Mouse (Mus musculus) stomach, embryonic 16.5 days (tissue): ENCODE measurements around the gene Mfsd4b5. TPM values are rescaled to one million over a fixed set of nuclear protein-coding genes. Genes with fewer than 3 reads are reported as not detected.
A peak's percentile ranks its signal among the peaks of the same experiment; 100 is the strongest.

Source experiments
- ATAC-seq: fragments of 200-750 bp; cut with Nextera tagmentation; 2 replicates; pipeline ENCODE4 v1.8.0; 2017; ENCODE audit warnings: moderate number of reproducible peaks, moderate TSS enrichment; ENCODE audit not compliant: insufficient read depth, low FRiP score
- H3K27ac ChIP-seq: fragments of 300-500 bp; sonication (generic); 2 replicates; pipeline ENCODE4 v1.5.1; 2014; ENCODE audit warnings: low read length
- H3K27me3 ChIP-seq: fragments of 300-500 bp; sonication (generic); 2 replicates; pipeline ENCODE4 v1.6.1; 2014; ENCODE audit warnings: low read length, control low read depth, mixed read lengths; ENCODE audit not compliant: control insufficient read depth, insufficient read depth
- H3K36me3 ChIP-seq: fragments of 300-500 bp; sonication (generic); 2 replicates; pipeline ENCODE4 v1.6.1; 2014; ENCODE audit warnings: low read length; ENCODE audit not compliant: control insufficient read depth, insufficient read depth
- H3K4me1 ChIP-seq: fragments of 300-500 bp; sonication (generic); 2 replicates; pipeline ENCODE4 v1.6.1; 2014; ENCODE audit warnings: low read length, control low read depth, mixed read lengths; ENCODE audit not compliant: control insufficient read depth, insufficient read depth
- H3K4me2 ChIP-seq: fragments of 300-500 bp; sonication (generic); 2 replicates; pipeline ENCODE4 v1.6.1; 2014; ENCODE audit warnings: low read depth, low read length, mixed read lengths
- H3K4me3 ChIP-seq: fragments of 300-500 bp; sonication (generic); replicated peaks from 2 replicates; pipeline ENCODE4 v1.5.1; 2014; ENCODE audit warnings: mild to moderate bottlenecking, low read length
- H3K9ac ChIP-seq: fragments of 300-500 bp; sonication (generic); 2 replicates; pipeline ENCODE4 v1.6.1; 2014; ENCODE audit warnings: low read length
- H3K9me3 ChIP-seq: fragments of 300-500 bp; sonication (generic); replicated peaks from 2 replicates; pipeline ENCODE4 v1.6.1; 2016; ENCODE audit warnings: low read length, control low read depth; ENCODE audit not compliant: control insufficient read depth
- WGBS: fragments of 180-500 bp; shearing (Covaris S2); extraction: QIAGEN DNeasy Blood & Tissue Kit; methylation state at CpG from one replicate; pipeline ENCODE4 v1.1.7; 2014; 5-methylcytosine and 5-hydroxymethylcytosine counted together
- polyA plus RNA-seq: library from polyadenylated mRNA; unstranded; fragments of >200 nt; fragmentation: Nextera tagmentation; extraction: Ambion mirVana; gene quantifications from 2 replicates; pipeline ENCODE4 v1.2.1, GENCODE M21; 2015

Gene Mfsd4b5
- polyA plus RNA-seq, result 0.08 and 0.11 TPM in 2 replicates

DNA sequence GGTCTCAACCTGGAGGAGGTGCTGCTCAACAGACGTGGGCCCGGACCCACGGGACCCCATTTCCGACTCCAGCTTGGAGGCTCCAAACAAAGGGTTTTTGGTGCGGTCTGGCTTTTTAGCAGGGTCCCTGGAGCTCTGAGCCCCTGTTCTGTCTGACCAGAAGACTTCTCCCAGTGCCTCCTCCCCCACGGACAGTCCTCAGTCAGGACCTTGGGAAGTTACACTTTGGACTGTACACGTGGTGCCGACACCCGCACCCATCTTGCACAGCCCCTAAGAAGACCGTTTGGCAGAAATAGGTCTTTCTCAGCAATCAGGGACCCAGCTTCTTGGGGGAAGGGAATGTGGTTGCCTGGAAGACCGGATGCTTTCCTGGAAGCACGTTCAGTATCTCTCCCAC is at the start of gene Mfsd4b5:
Mfsd4b5 (minus strand) TSS at position 181 of the 400 bp plus-strand sequence.
- no peak for ATAC-seq
- no peaks in the 10 kb centered on the region for H3K4me1 ChIP-seq
- H3K9ac ChIP-seq, result no peak within 1 kb of the TSS
- H3K4me2 ChIP-seq, result no peak within 1 kb of the TSS
- H3K27me3 ChIP-seq, result no peaks in the 10 kb centered on the region
- no peak within 1 kb of the TSS for H3K27ac ChIP-seq
- 89% methylated on average over 12 of the region's 12 CpGs for WGBS
- no peaks in the 10 kb centered on the region for H3K9me3 ChIP-seq
- no peaks in the 10 kb centered on the region for H3K36me3 ChIP-seq
- no peak within 1 kb of the TSS for H3K4me3 ChIP-seq

DNA sequence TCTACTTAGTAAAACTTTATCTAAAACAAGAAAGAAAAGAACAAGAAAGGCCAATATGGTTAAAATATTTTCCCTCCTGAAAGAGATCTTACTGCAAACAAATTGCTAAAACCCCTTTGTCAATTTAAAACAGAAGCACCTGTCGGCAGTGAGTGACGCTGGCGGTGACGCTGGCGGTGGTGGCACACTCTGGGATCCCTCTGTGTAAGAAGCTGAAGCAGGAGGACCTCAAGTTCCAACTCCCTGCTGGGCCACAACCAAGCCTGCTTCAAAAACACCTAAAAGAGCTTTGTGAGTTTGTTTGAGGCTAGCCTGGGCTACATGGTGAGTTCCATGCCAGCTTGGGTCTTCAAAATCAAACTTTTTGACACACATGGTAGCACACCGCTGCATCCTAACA is 48.5 kb upstream of the Mfsd4b5 start:
- Histone ChIP-seq H3K9ac (no peak overlapping the region), H3K27me3 (no peaks in the 10 kb centered on the region), H3K4me1 (no peaks in the 10 kb centered on the region), H3K9me3 (no peaks in the 10 kb centered on the region), H3K4me2 (no peak overlapping the region), H3K27ac (no peak overlapping the region), H3K4me3 (no peak overlapping the region), H3K36me3 (no peaks in the 10 kb centered on the region)
- ATAC-seq, result no peak
- 95% methylated on average over 6 of the region's 6 CpGs for WGBS

DNA sequence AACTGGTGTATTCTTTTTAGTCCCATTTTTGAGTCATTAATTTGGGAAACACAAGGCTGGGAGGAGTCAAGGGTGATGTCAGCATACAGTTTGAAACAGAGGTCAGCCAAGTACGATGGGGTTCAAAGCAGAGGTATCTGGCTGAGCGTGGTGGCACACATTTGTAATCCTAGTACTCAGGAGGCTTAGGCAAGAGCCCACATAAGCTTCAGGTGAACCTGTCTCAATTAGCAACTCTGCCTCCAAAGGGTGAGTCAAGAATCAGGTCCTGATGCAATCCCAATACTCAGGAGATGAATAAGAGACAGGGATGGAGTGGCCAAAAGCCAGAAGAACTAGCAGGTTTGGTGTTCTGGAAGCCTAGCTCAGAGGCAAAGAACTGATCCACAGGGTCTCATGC is 46.5 kb upstream of the Mfsd4b5 start:
- Histone ChIP-seq H3K9ac (no peak overlapping the region), H3K27ac (no peak overlapping the region), H3K4me2 (no peak overlapping the region), H3K27me3 (no peaks in the 10 kb centered on the region), H3K9me3 (no peaks in the 10 kb centered on the region), H3K4me3 (no peak overlapping the region), H3K4me1 (no peaks in the 10 kb centered on the region), H3K36me3 (no peaks in the 10 kb centered on the region)
- 70% methylated on average over 2 of the region's 2 CpGs for WGBS
- ATAC-seq, result no peak

DNA sequence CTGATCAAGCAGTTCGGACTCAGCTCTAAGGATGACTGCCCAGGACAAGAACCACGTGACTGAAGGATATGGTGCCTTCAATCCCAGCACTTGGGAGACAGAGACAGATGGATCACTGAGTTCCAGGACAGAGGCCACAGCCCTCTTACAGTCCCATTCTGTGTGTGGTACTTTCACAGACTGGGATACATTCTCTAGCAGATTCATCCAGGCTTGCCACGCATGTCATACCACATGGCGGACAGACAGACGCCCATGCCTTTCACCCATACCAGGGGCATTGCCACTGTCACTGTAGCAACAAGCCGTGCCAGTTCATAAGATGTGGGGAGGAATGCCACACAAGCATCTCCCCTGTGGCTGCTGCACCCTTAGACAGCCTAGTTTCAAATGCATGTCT is 44.3 kb upstream of the Mfsd4b5 start:
- 89% methylated on average over 6 of the region's 6 CpGs for WGBS
- no peaks in the 10 kb centered on the region for H3K4me1 ChIP-seq
- H3K4me2 ChIP-seq, result no peak overlapping the region
- H3K9ac ChIP-seq, result no peak overlapping the region
- no peaks in the 10 kb centered on the region for H3K36me3 ChIP-seq
- no peak overlapping the region for H3K4me3 ChIP-seq
- no peak for ATAC-seq
- H3K27ac ChIP-seq, result no peak overlapping the region
- no peaks in the 10 kb centered on the region for H3K27me3 ChIP-seq
- 0 out of 2 replicates have a peak, but pooled peaks cover 4% of the 10 kb centered on the region for H3K9me3 ChIP-seq

DNA sequence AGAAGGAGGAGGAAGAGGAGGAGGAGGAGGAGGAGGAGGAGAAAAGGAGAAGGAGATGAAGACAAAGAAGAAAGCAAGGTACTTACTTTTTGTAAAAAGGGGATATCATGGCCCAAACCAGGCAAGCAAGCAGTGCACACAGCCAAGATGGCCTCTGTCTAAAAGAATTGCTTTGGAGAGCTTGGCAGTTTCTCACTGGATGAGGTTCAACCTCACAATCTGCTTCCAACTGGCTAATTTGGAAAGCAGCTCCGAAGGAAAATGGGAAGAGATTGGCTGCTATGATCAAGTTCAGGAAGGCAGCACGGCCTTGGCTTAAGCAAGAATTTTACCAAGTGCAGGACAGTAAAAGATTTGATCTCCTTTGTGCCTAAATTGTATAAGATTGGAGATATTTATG is 43.2 kb upstream of the Mfsd4b5 start:
- Histone ChIP-seq H3K4me1 (peaks cover 5% of the 10 kb centered on the region), H3K27ac (no peak overlapping the region), H3K4me2 (no peak overlapping the region), H3K9me3 (0 out of 2 replicates have a peak, but pooled peaks cover 4% of the 10 kb centered on the region), H3K4me3 (no peak overlapping the region), H3K27me3 (no peaks in the 10 kb centered on the region), H3K36me3 (no peaks in the 10 kb centered on the region), H3K9ac (no peak overlapping the region)
- ATAC-seq, result no peak
- WGBS, result 71% methylated on average over 2 of the region's 2 CpGs

DNA sequence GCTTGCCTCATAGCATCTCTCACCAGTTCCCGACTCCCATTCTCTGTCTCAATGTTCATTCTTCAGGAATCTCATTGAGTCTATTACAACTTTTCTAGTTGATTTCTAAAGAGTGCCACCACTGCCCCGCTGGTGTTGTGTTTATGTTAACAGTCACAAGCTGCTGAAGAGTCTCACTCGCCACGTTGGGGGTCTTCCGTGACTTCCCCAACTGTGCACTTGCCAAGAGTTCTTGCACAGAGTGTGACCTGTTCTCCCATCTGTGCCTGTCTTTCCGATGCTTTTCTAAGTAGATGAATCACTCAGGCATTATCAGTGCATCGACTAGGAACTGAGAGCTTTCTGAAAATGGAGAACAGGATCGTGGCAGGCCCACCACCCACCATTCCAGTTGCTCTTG is 41.6 kb upstream of the Mfsd4b5 start:
- H3K27ac ChIP-seq, result no peak overlapping the region
- no peak overlapping the region for H3K4me2 ChIP-seq
- ATAC-seq, result no peak
- H3K9ac ChIP-seq, result no peak overlapping the region
- 75% methylated on average over 8 of the region's 8 CpGs for WGBS
- 0 out of 2 replicates have a peak, but pooled peaks cover 4% of the 10 kb centered on the region for H3K9me3 ChIP-seq
- no peaks in the 10 kb centered on the region for H3K27me3 ChIP-seq
- H3K4me3 ChIP-seq, result no peak overlapping the region
- H3K4me1 ChIP-seq, result peaks cover 7% of the 10 kb centered on the region
- H3K36me3 ChIP-seq, result no peaks in the 10 kb centered on the region

DNA sequence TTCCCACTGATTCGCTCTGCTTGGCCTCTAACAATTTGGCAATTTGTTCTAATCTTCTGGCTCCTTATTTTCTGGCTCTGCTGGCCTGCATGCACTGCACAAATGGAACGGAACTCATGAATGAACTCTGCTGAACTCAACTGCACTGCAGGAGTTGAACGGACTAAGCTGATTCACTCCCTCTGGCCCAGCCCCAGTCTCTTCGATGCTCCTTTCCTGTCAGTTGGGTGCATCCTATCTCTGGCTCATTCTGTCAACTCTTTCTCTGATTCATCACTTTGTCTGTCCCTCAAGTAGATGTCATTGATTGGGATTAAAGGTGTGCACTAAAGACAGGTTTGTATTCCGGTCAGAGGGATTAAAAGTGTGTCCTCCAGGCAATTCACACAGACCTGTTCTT is 40.1 kb upstream of the Mfsd4b5 start:
- Histone ChIP-seq H3K27ac (no peak overlapping the region), H3K9ac (no peak overlapping the region), H3K4me3 (no peak overlapping the region), H3K4me2 (no peak overlapping the region), H3K9me3 (0 out of 2 replicates have a peak, but pooled peaks cover 4% of the 10 kb centered on the region), H3K27me3 (no peaks in the 10 kb centered on the region), H3K36me3 (no peaks in the 10 kb centered on the region), H3K4me1 (peaks cover 7% of the 10 kb centered on the region)
- WGBS, result 96% methylated on average over 5 of the region's 5 CpGs
- ATAC-seq, result no peak

DNA sequence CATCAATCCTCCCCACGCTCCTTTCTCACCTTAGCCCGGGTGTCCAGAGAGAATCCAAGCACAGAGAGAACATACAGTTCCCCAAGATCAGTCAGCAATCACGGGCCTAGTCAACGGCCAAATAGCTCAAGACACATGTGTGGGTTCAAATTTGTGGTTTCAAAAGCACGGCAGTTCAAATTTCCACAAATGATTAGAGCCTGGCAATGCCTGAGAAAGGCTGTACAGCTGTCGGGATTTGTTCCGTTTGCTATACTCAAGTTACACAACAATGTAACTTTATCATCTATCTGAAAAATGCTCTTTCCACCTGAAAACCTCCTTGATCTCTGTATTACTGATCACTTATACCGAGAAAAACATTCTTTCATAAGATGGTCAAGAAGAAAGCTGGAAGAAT is 39.1 kb upstream of the Mfsd4b5 start:
- Histone ChIP-seq H3K4me1 (peaks cover 7% of the 10 kb centered on the region), H3K9ac (peak overlapping the region; percentile 79), H3K4me3 (peak overlapping the region; percentile 64), H3K4me2 (peak overlapping the region; percentile 99), H3K36me3 (no peaks in the 10 kb centered on the region), H3K9me3 (0 out of 2 replicates have a peak, but pooled peaks cover 4% of the 10 kb centered on the region), H3K27ac (no peak overlapping the region), H3K27me3 (no peaks in the 10 kb centered on the region)
- WGBS, result 54% methylated on average over 8 of the region's 8 CpGs
- no peak for ATAC-seq

DNA sequence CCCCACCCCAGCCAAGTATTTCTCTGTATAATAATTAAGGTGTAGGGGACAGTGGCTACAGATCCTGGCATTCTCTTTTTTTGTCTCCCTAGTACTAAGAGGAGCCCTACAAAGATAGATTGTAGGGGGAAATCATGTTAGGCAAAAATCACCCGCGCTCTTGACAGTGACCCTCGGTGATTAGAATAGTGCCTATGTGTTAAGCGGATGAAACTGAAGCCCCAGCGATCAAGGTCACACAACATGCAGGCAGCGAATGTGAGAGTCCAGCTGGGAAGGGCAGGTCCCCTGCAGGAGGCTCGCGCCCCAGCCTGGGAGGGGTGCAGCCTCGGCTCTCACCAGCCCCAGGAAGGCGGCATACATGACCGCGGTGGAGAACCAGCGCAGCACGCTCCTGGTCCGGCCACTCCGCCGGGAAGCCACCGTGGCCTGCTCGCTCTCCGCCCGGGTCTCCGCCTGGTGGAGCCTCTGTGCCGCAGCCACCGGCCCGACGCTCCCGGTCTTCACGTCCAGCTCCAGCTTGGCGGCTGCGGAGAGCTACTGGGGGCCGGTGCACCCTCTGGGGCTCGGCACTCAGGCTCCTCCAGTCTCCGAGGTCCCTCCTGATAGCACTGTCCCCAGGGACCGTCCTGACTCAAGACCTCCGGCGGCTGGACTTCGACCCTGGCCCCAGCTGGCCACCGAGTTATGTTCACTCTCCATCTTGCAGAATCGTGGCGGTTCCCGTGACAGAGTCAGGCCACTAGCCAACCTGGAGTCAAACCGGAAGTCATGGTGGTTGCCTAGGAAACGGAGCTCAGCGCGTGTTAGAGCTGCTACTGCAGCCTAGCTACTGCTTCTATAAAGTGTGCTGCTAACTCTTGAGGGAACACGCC is 38.3 kb upstream of the Mfsd4b5 start, which contains the start of gene Mfsd4b1:
Mfsd4b1 (minus strand) TSS at position 715 of the 875 bp plus-strand sequence.
- ATAC-seq, result peak; percentile 94
- Histone ChIP-seq H3K4me3 (peak within 1 kb of the TSS; percentile 64), H3K4me1 (peaks cover 7% of the 10 kb centered on the region), H3K9me3 (0 out of 2 replicates have a peak, but pooled peaks cover 4% of the 10 kb centered on the region), H3K9ac (peak within 1 kb of the TSS; percentile 79), H3K4me2 (peak within 1 kb of the TSS; percentile 99), H3K27me3 (no peaks in the 10 kb centered on the region; the same call in 1 of the 2 replicates), H3K36me3 (no peaks in the 10 kb centered on the region), H3K27ac (no peak within 1 kb of the TSS; the same call in 1 of the 2 replicates)
- 1% methylated on average over 46 of the region's 46 CpGs for WGBS
